Mouse (Mus musculus) CD4-positive, CD25-positive, alpha-beta regulatory T cell (primary cell): Measurements from ENCODE around the gene Sesn2. TPM values are rescaled to one million over a fixed set of nuclear protein-coding genes. Genes with fewer than 3 reads are reported as not detected.

Source experiments
- polyA plus RNA-seq: library from polyadenylated mRNA; unstranded; fragments of 100-300 nt; shearing (Covaris generic); gene quantifications from one replicate; pipeline ENCODE4 v1.2.1, GENCODE M21; 2017

The Sesn2 gene
- polyA plus RNA-seq: 8.3 TPM

DNA sequence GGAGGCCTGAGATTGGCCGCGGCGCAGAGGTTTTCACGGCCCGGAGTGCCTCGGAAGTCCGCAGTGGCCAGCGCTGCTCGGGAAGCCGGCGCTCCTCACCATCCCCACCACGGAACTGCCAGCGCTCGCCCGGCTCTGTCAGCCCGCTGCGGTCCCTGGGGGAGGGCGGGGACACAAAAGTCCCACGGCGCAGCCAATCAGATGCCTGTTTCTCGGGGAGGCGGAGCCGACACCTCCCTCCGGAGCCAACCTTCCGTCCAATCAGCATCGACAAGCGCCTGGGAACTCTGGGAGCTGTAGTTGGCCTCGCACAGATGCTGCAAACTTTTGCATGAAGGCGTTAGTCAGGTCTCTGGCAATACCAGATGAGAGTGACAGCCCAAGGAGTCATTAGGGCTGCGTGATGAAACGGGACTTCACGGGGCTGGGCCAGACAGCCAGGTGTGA, at the start of gene Sesn2:
Gene Sesn2 (minus strand): TSS at position 150 of the 447 bp plus-strand sequence.

DNA sequence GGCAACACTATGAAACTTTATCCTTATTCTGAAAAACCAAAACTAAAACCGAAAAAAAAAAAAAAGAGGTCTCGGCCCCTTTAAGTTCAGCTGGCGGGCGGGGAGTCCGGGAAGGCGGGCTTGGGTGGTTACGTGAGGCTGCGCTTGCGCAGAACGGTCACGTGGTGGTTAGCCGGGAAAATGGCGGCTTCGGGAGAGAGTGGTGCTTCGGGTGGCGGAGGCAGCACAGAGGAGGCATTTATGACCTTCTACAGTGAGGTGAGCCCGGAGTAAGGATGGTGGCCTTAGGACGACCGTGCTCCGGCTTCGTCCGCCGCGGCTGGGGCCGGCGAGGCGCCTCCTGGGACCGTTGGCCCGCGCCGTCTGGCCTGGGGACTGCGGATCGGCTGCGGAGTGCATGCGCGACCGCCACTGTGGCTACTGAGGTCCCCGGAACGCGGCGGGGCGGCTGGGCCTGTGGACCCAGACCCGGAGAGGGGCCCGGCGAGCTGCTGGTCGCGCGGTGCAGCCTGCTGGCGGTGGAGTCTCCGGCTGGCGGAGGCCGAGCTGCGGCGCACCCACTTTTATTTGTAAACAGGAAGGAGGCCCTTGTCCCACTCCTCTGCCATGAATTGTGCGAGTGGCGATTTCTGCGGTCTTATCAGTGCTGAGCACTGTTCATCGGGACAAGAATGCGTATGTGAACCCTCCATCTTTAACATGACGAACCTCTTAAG, 25.3 kb upstream of the Sesn2 start, which contains the start of gene Dnajc8:
Gene Dnajc8 (plus strand): TSS at position 145 of the 716 bp plus-strand sequence.

DNA sequence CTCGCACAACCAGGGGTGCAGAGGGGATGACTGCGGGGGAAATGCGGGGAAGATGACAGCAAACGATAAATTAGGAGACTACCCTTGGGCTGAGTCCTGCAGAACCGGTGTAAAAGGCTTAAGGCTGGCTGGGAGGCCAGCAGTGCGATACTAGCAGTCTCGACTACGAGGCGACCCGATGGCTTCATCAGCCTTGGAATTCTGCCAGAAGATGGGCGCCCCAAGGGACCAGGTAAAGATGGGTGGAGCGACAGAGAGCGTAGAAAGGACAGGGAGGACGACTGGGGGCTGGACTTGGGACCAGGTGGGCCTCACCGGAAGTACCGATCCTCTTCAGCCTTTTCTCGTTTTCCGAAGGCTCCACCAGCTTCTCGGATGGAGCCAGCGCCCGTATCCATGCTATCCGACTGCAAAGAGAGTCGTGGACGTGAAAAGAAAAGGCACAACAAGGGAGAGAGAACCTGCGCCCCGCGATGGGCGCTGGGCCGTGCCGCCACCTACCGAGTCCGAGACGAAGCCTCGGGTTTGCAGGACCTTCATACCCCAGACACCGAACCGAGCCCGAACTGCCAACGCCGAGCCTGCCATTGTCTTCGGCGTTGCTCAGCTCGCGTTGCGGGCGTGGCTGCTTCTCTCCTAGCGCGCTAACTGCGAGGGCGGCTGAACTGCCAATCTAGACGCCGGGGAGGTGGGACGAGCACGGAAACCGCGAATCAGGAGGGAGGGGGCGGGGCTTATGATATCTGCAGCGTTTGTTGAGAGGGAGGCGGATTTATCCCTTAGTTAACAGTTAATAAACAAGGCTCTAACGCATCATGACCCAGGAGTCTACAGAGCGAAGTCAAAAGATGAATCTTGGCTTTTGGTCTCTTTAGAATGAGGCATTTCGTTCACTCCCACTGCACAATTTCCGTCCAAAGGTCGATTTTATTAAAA, 22.9 kb upstream of the Sesn2 start, which contains the start of gene Atpif1:
Gene Atpif1 (minus strand): TSS at position 679 of the 936 bp plus-strand sequence.

DNA sequence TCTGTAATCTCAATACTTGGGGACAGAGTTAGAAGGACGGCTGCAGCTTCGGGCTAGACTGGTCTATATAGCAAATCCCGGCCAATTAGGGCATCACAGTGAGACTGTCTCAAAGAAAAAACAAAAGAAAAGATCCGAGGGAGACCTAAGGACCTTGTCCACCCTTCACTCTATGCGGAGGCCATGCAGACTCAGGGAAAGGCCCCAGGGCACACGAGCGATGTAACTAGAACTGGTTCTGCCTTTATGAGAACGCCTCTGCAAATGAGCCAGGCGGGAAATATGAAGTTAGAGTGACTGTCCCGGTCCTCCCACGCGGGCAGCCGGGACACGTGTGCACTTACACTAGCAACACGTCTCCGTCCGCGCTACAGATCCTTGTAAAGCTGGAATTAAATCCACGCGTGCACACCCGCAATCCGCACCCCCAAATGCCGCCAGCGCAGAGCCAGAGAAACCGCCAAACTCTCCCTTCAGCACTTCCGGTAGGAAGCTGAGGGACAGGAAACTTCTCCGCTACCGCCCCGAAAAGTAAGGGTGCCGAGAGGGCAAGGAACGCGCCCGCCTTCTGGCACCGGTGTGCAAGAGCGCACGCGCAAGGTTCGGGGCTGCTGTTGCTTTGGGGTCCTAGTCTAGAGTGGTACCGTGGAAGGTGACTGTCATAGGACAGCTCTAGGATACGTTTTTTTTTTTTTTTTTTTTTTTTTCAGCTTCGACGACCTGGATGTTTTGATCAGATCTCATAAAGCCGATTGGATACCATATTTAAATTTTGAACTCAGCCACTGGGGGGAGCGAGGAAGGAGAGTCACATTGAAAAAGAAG, 46.7 kb downstream of the Sesn2 start, which contains the start of gene Med18:
Gene Med18 (minus strand): TSS at position 492 of the 825 bp plus-strand sequence.

Other genes with a start within 250 kb of the Sesn2 start
- gene Gmeb1, start 248.9 kb downstream of the Sesn2 start, polyA plus RNA-seq: 6.3 TPM
- 80.0 TPM for gene Taf12, start 236.1 kb downstream of the Sesn2 start, polyA plus RNA-seq
- 0.24 TPM for gene Rab42, start 207.1 kb downstream of the Sesn2 start, polyA plus RNA-seq
- 78.8 TPM for gene Trnau1ap, start 181.0 kb downstream of the Sesn2 start, polyA plus RNA-seq
- gene Rcc1, start 156.9 kb downstream of the Sesn2 start, polyA plus RNA-seq: 28.4 TPM
- gene Phactr4, start 88.0 kb downstream of the Sesn2 start, polyA plus RNA-seq: 3.0 TPM
- 27.3 TPM for gene Med18, start 46.6 kb downstream of the Sesn2 start, polyA plus RNA-seq
- gene Atpif1, start 23.2 kb upstream of the Sesn2 start, polyA plus RNA-seq: 178 TPM
- gene Dnajc8, start 25.0 kb upstream of the Sesn2 start, polyA plus RNA-seq: 237 TPM
- gene Ptafr, start 53.6 kb upstream of the Sesn2 start, polyA plus RNA-seq: 0.35 TPM
- gene Eya3, start 128.5 kb upstream of the Sesn2 start, polyA plus RNA-seq: 31.1 TPM
- 6.1 TPM for gene Xkr8, start 222.0 kb upstream of the Sesn2 start, polyA plus RNA-seq
- 0.96 TPM for gene Smpdl3b, start 246.8 kb upstream of the Sesn2 start, polyA plus RNA-seq